Mouse (Mus musculus): ENCODE measurements around the gene Mon1b. TPM values are rescaled to one million over a fixed set of nuclear protein-coding genes. Genes with fewer than 3 reads are reported as not detected.

The Mon1b gene
- total RNA-seq, 2 experiments from 2014 or later = 23.7 to 23.9 TPM

- no peak for DNase-seq (ENCODE audit: low spot score in 2 of 2)
- H3K4me3 ChIP-seq = no peak overlapping the region
- H3K27ac ChIP-seq = no peak overlapping the region
- TF ChIP-seq CTCF (conservative IDR thresholded peaks at IDR 0.05) = no peak
Observed at GRCm38 (mm10) chr8:113656154-113656553, 20.8 kb downstream of the Mon1b start.

- DNase-seq (ENCODE audit: low spot score in 2 of 2) = no peak
- no peak for TF ChIP-seq CTCF (conservative IDR thresholded peaks at IDR 0.05)
- H3K4me3 ChIP-seq = no peak overlapping the region
- H3K27ac ChIP-seq = no peak overlapping the region
Observed at GRCm38 (mm10) chr8:113656681-113657298, 21.4 kb downstream of the Mon1b start.

- Histone ChIP-seq H3K4me3 (no peak overlapping the region), H3K27ac (no peak overlapping the region)
- no peak for DNase-seq (ENCODE audit: low spot score in 2 of 2)
- TF ChIP-seq CTCF (conservative IDR thresholded peaks at IDR 0.05) = no peak
Observed at GRCm38 (mm10) chr8:113660128-113660527, 24.7 kb downstream of the Mon1b start.

GRCm38 (mm10) chr8:113664544-113664943 lies 29.2 kb downstream of the Mon1b start:
- no peak overlapping the region for H3K27ac ChIP-seq
- peak; percentile 90 for TF ChIP-seq CTCF (conservative IDR thresholded peaks at IDR 0.05)

GRCm38 (mm10) chr8:113665036-113665435 lies 29.6 kb downstream of the Mon1b start:
- Histone ChIP-seq H3K4me3 (no peak overlapping the region), H3K27ac (no peak overlapping the region)
- no peak for DNase-seq (ENCODE audit: low spot score in 2 of 2)
- TF ChIP-seq CTCF (conservative IDR thresholded peaks at IDR 0.05) = no peak

More at GRCm38 (mm10) chr8:113664544-113664943, 29.2 kb downstream of the Mon1b start:
- H3K4me3 ChIP-seq = no peak overlapping the region
- peak; percentile 89 to 91 for DNase-seq (ENCODE audit: low spot score in 2 of 2)

- Histone ChIP-seq H3K27ac (no peak overlapping the region), H3K4me3 (no peak overlapping the region)
- DNase-seq (ENCODE audit: low spot score in 2 of 2) = no peak
- no peak for TF ChIP-seq CTCF (conservative IDR thresholded peaks at IDR 0.05)
Observed at GRCm38 (mm10) chr8:113665951-113666350, 30.6 kb downstream of the Mon1b start.

GRCm38 (mm10) chr8:113666714-113667432 lies 31.5 kb downstream of the Mon1b start:
- Histone ChIP-seq H3K4me3 (no peak overlapping the region), H3K27ac (no peak overlapping the region)
- no peak for DNase-seq (ENCODE audit: low spot score in 2 of 2)
- TF ChIP-seq CTCF (conservative IDR thresholded peaks at IDR 0.05) = no peak

- Histone ChIP-seq H3K4me3 (no peak overlapping the region), H3K27ac (no peak overlapping the region)
- TF ChIP-seq CTCF (conservative IDR thresholded peaks at IDR 0.05) = no peak
- no peak for DNase-seq (ENCODE audit: low spot score in 2 of 2)
Observed at GRCm38 (mm10) chr8:113669924-113670323, 34.5 kb downstream of the Mon1b start.

- H3K27ac ChIP-seq = no peak overlapping the region
- DNase-seq (ENCODE audit: low spot score in 2 of 2) = no peak
- TF ChIP-seq CTCF (conservative IDR thresholded peaks at IDR 0.05) = no peak
- H3K4me3 ChIP-seq = no peak overlapping the region
Observed at GRCm38 (mm10) chr8:113672599-113673255, 37.3 kb downstream of the Mon1b start.

GRCm38 (mm10) chr8:113673300-113673699 lies 37.9 kb downstream of the Mon1b start:
- Histone ChIP-seq H3K27ac (no peak overlapping the region), H3K4me3 (no peak overlapping the region)
- DNase-seq (ENCODE audit: low spot score in 2 of 2) = no peak
- no peak for TF ChIP-seq CTCF (conservative IDR thresholded peaks at IDR 0.05)

- Histone ChIP-seq H3K4me3 (no peak overlapping the region), H3K27ac (no peak overlapping the region)
- TF ChIP-seq CTCF (conservative IDR thresholded peaks at IDR 0.05) = no peak
- DNase-seq (ENCODE audit: low spot score in 2 of 2) = no peak
Observed at GRCm38 (mm10) chr8:113674611-113675010, 39.2 kb downstream of the Mon1b start.

- no peak for DNase-seq (ENCODE audit: low spot score in 2 of 2)
- Histone ChIP-seq H3K4me3 (no peak overlapping the region), H3K27ac (no peak overlapping the region)
- TF ChIP-seq CTCF (conservative IDR thresholded peaks at IDR 0.05) = no peak
Observed at GRCm38 (mm10) chr8:113675281-113675680, 39.9 kb downstream of the Mon1b start.

GRCm38 (mm10) chr8:113676811-113677210 lies 41.4 kb downstream of the Mon1b start:
- DNase-seq (ENCODE audit: low spot score in 2 of 2) = no peak
- no peak overlapping the region for H3K27ac ChIP-seq
- H3K4me3 ChIP-seq = no peak overlapping the region
- no peak for TF ChIP-seq CTCF (conservative IDR thresholded peaks at IDR 0.05)

Measured in layer of hippocampus, adult 2 months (tissue).